Mouse (Mus musculus): ENCODE data around the gene Ptpn12. TPM values are rescaled to one million over a fixed set of nuclear protein-coding genes. Genes with fewer than 3 reads are reported as not detected.

Ptpn12 gene
- polyA plus RNA-seq, 1 experiment from 2014 or later, result 16.3 TPM

GRCm38 (mm10) chr5:21050770-21051122, 5.0 kb downstream of the Ptpn12 start:
- WGBS, result 36% methylated on average over 2 of the region's 2 CpGs
- Histone ChIP-seq H3K27me3 (ENCODE audit: control insufficient read depth, insufficient read depth, low read length) (no peaks in the 10 kb centered on the region), H3K4me3 (ENCODE audit: low read length) (no peak overlapping the region), H3K4me1 (ENCODE audit: control insufficient read depth, insufficient read depth, low read length) (peaks cover 12% of the 10 kb centered on the region), H3K9me3 (replicated peaks; ENCODE audit: control insufficient read depth, low read length) (no peaks in the 10 kb centered on the region), H3K4me2 (ENCODE audit: low read depth, low read length) (no peak overlapping the region), H3K9ac (ENCODE audit: low read length) (no peak overlapping the region), H3K36me3 (ENCODE audit: control insufficient read depth, insufficient read depth) (no peaks in the 10 kb centered on the region), H3K27ac (ENCODE audit: low read length) (no peak overlapping the region)
- no peak for ATAC-seq (replicated peaks; ENCODE audit: extremely low read depth, insufficient read depth, low FRiP score)

DNA sequence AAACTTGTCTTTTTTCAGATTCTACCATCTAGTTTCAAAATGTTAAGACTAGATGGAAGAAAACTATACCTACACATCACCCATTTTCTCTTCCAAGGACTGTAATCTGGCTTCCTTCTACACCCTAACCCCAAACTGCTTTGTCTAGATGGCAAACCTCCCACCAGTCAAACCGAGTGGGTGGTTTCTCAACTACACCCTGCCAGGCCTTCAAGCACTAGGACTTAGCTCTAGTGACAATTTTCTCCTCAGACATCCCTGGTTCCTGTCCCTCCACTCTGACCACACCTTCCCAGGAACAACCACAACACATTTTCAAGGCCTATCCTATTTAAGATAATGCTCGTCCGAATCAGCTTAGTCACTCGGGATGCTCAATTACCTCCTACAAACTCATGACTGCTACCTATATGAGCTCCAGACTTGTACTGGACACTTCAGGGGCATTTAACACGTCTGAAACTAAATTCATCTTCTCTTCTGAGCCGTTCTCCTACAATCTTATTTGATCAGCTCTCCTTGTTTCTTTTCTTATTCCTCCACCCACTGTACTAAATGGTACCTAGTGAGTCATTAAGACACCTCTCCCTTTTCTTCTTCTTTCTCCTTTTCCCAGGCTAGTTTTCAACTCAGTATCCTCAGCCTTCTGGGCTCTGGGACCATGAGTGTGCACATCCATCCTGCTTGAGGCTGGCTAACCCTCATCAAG, 5.5 kb downstream of the Ptpn12 start:
- H3K4me3 ChIP-seq (ENCODE audit: low read length), result no peak overlapping the region
- no peaks in the 10 kb centered on the region for H3K36me3 ChIP-seq (ENCODE audit: control insufficient read depth, insufficient read depth)
- ATAC-seq (replicated peaks; ENCODE audit: extremely low read depth, insufficient read depth, low FRiP score), result no peak
- H3K27ac ChIP-seq (ENCODE audit: low read length), result no peak overlapping the region
- no peaks in the 10 kb centered on the region for H3K27me3 ChIP-seq (ENCODE audit: control insufficient read depth, insufficient read depth, low read length)
- H3K9ac ChIP-seq (ENCODE audit: low read length), result no peak overlapping the region
- H3K4me2 ChIP-seq (ENCODE audit: low read depth, low read length), result no peak overlapping the region
- H3K9me3 ChIP-seq (replicated peaks; ENCODE audit: control insufficient read depth, low read length), result no peaks in the 10 kb centered on the region
- peaks cover 12% of the 10 kb centered on the region for H3K4me1 ChIP-seq (ENCODE audit: control insufficient read depth, insufficient read depth, low read length)
- WGBS, result 66% methylated on average over 6 of the region's 6 CpGs

- H3K4me3 ChIP-seq (ENCODE audit: low read length), result no peak overlapping the region
- WGBS, result 75% methylated on average over 4 of the region's 4 CpGs
- H3K36me3 ChIP-seq (ENCODE audit: control insufficient read depth, insufficient read depth), result 0 out of 2 replicates have a peak, but pooled peaks cover 3% of the 10 kb centered on the region
- ATAC-seq (replicated peaks; ENCODE audit: extremely low read depth, insufficient read depth, low FRiP score), result no peak
- H3K9ac ChIP-seq (ENCODE audit: low read length), result no peak overlapping the region
- H3K4me2 ChIP-seq (ENCODE audit: low read depth, low read length), result no peak overlapping the region
- H3K4me1 ChIP-seq (ENCODE audit: control insufficient read depth, insufficient read depth, low read length), result peaks cover 12% of the 10 kb centered on the region
- no peaks in the 10 kb centered on the region for H3K27me3 ChIP-seq (ENCODE audit: control insufficient read depth, insufficient read depth, low read length)
- H3K9me3 ChIP-seq (replicated peaks; ENCODE audit: control insufficient read depth, low read length), result no peaks in the 10 kb centered on the region
- no peak overlapping the region for H3K27ac ChIP-seq (ENCODE audit: low read length)
These were observed 6.7 kb downstream of the Ptpn12 start for GRCm38 (mm10) chr5:21049006-21049405.

DNA sequence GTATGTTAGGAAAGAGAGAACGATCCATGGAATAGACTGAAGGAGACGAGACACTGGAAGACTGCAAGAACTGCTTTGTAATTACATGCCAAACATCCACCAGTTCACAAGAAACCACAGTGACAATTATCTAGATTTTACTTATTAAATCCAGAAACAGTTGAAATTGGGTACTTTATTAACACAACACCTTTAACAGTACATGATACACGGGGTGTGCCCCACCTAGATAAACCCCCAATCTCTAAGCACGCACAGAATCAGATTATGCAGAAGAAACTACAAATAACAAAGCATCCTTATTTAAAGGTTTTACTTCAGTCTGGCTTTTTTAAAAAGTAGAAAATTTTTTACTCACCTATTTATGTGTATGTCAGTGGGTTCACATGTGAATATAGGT, 8.6 kb downstream of the Ptpn12 start:
- H3K9me3 ChIP-seq (replicated peaks; ENCODE audit: control insufficient read depth, low read length), result no peaks in the 10 kb centered on the region
- no peak overlapping the region for H3K4me3 ChIP-seq (ENCODE audit: low read length)
- H3K4me1 ChIP-seq (ENCODE audit: control insufficient read depth, insufficient read depth, low read length), result peaks cover 6% of the 10 kb centered on the region; the same call in 1 of the 2 replicates
- no peak overlapping the region for H3K4me2 ChIP-seq (ENCODE audit: low read depth, low read length)
- no peak for ATAC-seq (replicated peaks; ENCODE audit: extremely low read depth, insufficient read depth, low FRiP score)
- 0 out of 2 replicates have a peak, but pooled peaks cover 3% of the 10 kb centered on the region for H3K36me3 ChIP-seq (ENCODE audit: control insufficient read depth, insufficient read depth)
- no peaks in the 10 kb centered on the region for H3K27me3 ChIP-seq (ENCODE audit: control insufficient read depth, insufficient read depth, low read length)
- WGBS, result 84% methylated on average over 4 of the region's 4 CpGs
- H3K9ac ChIP-seq (ENCODE audit: low read length), result no peak overlapping the region
- no peak overlapping the region for H3K27ac ChIP-seq (ENCODE audit: low read length)

DNA sequence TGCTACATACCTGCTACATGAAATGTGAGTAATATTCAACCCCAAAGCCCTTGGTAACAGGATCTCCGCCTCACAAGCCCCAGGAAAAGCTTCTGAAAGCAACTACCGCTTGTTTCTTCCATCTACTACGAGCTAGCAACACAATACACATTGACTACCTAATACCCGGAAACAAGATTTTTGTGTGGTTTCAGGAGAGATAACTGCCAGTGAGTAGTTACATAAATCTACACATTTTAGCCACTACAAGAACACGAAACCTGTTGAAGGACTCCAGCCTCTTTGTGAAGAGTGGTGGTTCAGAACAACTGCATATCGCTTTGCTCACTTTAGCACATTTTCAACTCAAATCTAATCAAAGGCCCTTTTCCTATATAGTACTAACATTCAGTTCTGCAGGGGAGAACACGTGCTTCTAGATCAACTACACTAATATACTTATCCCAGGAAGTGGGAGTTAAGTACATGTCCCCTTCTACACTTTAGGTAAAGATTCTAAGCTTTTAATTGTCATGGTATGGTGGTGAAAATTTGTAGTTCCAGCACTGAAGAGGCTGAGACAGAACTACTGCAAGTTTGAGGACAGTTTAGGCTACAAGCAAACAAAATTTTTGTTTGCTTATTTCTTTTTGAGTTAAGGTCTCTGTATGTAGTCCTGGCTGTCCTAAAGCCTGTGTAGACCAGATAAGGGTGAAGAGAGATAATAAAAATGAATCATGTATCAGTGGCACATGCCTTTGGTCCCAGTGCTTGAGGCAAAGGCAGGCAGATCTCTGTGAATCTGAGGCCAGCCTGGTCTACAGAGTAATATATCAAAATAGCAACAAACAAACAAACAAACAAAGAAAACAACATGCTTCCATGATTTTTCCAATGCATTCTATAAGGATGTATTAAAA, 9.3 kb downstream of the Ptpn12 start:
- Histone ChIP-seq H3K27ac (ENCODE audit: low read length) (no peak overlapping the region), H3K4me3 (ENCODE audit: low read length) (no peak overlapping the region), H3K4me1 (ENCODE audit: control insufficient read depth, insufficient read depth, low read length) (peaks cover 6% of the 10 kb centered on the region; the same call in 1 of the 2 replicates), H3K9ac (ENCODE audit: low read length) (no peak overlapping the region), H3K4me2 (ENCODE audit: low read depth, low read length) (no peak overlapping the region), H3K36me3 (ENCODE audit: control insufficient read depth, insufficient read depth) (0 out of 2 replicates have a peak, but pooled peaks cover 3% of the 10 kb centered on the region), H3K27me3 (ENCODE audit: control insufficient read depth, insufficient read depth, low read length) (no peaks in the 10 kb centered on the region), H3K9me3 (replicated peaks; ENCODE audit: control insufficient read depth, low read length) (no peaks in the 10 kb centered on the region)
- WGBS, result 73% methylated on average over 7 of the region's 7 CpGs
- ATAC-seq (replicated peaks; ENCODE audit: extremely low read depth, insufficient read depth, low FRiP score), result no peak

GRCm38 (mm10) chr5:21045462-21045861, 10.2 kb downstream of the Ptpn12 start:
- WGBS, result 69% methylated on average over 2 of the region's 2 CpGs
- Histone ChIP-seq H3K9ac (ENCODE audit: low read length) (no peak overlapping the region), H3K27ac (ENCODE audit: low read length) (no peak overlapping the region), H3K9me3 (replicated peaks; ENCODE audit: control insufficient read depth, low read length) (no peaks in the 10 kb centered on the region), H3K4me3 (ENCODE audit: low read length) (no peak overlapping the region), H3K4me1 (ENCODE audit: control insufficient read depth, insufficient read depth, low read length) (peaks cover 6% of the 10 kb centered on the region; the same call in 1 of the 2 replicates), H3K27me3 (ENCODE audit: control insufficient read depth, insufficient read depth, low read length) (no peaks in the 10 kb centered on the region), H3K36me3 (ENCODE audit: control insufficient read depth, insufficient read depth) (0 out of 2 replicates have a peak, but pooled peaks cover 3% of the 10 kb centered on the region), H3K4me2 (ENCODE audit: low read depth, low read length) (no peak overlapping the region)
- ATAC-seq (replicated peaks; ENCODE audit: extremely low read depth, insufficient read depth, low FRiP score), result no peak

DNA sequence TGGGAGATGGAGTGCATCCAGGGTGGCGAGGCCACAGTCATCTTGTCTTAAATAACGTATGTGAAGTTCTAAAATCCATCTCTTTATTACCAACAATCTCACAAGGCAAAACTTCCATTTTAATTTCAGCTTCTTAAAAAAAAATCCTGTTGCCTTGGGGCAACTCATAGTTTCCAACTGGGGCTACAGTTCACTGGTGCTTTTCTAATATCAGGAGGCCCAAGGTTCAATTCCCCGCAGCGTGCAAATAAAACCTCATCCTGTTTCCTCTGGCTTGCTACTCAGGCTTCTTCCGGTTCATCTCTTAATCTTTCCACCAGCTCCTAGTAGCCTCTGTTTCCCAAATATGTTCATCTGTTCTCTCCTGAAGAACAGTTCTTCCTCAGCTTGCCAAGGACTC, 17.6 kb downstream of the Ptpn12 start:
- Histone ChIP-seq H3K27ac (ENCODE audit: low read length) (no peak overlapping the region), H3K4me3 (ENCODE audit: low read length) (no peak overlapping the region), H3K27me3 (ENCODE audit: control insufficient read depth, insufficient read depth, low read length) (no peaks in the 10 kb centered on the region), H3K36me3 (ENCODE audit: control insufficient read depth, insufficient read depth) (no peaks in the 10 kb centered on the region), H3K9ac (ENCODE audit: low read length) (no peak overlapping the region), H3K9me3 (replicated peaks; ENCODE audit: control insufficient read depth, low read length) (no peaks in the 10 kb centered on the region), H3K4me2 (ENCODE audit: low read depth, low read length) (no peak overlapping the region), H3K4me1 (ENCODE audit: control insufficient read depth, insufficient read depth, low read length) (peaks cover 15% of the 10 kb centered on the region)
- whole genome bisulfite sequencing, result 76% methylated on average over 5 of the region's 5 CpGs
- no peak for ATAC-seq (replicated peaks; ENCODE audit: extremely low read depth, insufficient read depth, low FRiP score)

- H3K27ac ChIP-seq (ENCODE audit: low read length), result no peak overlapping the region
- H3K4me2 ChIP-seq (ENCODE audit: low read depth, low read length), result no peak overlapping the region
- H3K27me3 ChIP-seq (ENCODE audit: control insufficient read depth, insufficient read depth, low read length), result no peaks in the 10 kb centered on the region
- H3K9me3 ChIP-seq (replicated peaks; ENCODE audit: control insufficient read depth, low read length), result no peaks in the 10 kb centered on the region
- H3K4me1 ChIP-seq (ENCODE audit: control insufficient read depth, insufficient read depth, low read length), result peaks cover 16% of the 10 kb centered on the region
- 69% methylated on average over 7 of the region's 7 CpGs for WGBS
- no peaks in the 10 kb centered on the region for H3K36me3 ChIP-seq (ENCODE audit: control insufficient read depth, insufficient read depth)
- ATAC-seq (replicated peaks; ENCODE audit: extremely low read depth, insufficient read depth, low FRiP score), result no peak
- H3K4me3 ChIP-seq (ENCODE audit: low read length), result no peak overlapping the region
- no peak overlapping the region for H3K9ac ChIP-seq (ENCODE audit: low read length)
These were observed 19.8 kb downstream of the Ptpn12 start for GRCm38 (mm10) chr5:21035689-21036480.
